In the genomic region with DNA sequence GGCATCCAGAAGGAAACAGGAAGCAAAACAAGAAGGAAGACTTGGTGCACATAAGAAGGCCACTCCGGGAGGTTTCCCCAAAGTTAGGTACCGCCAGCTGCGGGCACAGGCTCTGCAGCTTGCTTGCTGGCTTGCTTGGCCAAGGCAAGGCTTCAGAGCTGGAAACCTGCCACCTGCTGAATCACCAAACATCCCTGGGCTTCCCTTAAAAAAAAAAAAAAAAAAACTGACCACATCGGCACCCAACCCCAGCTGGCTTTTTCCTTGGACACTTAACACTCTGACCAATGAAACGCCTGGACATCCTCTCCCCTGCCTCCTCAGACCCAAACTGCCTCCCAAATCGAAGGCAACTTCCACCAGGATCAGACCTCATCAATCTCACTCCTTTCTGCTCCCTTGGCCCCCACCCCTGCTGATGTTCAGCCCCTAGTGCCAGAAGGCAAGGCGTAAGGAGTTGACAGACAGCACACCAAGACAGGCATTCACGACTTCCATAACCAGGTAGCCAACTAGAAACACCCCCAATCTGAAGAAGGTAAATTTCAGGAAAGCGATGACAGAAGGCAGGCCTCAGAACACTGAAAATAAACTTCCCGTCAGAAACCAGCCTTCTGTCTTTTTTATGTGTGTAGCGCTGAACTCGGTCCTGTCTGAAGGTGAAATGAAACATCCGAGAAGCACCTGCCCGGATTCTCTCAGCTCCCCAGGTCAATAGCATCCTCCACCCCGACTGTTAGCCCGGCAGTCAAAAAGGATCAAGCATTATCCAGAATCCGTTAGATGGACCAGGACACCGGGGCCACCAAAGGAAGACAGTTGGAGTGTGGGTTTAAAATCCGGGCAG, we compare ENCODE assay signal across 7 mouse cellular contexts. TPM values are rescaled to one million over a fixed set of nuclear protein-coding genes. Genes with fewer than 3 reads are reported as not detected.
A peak's percentile ranks its signal among the peaks of the same experiment; 100 is the strongest.
DNase-seq lines count a peak whose midpoint lies in the region; ATAC-seq and TF ChIP-seq lines count a peak whose summit lies in the region.

No protein-coding gene starts in this region.

- DNase-seq in MEL (ENCODE audit: low read depth, low spot score), result no peak
- peak; percentile 91 for DNase-seq in adrenal gland, postnatal 25 days
- peak; percentile 12 for DNase-seq in hindbrain, embryonic 11.5 days (ENCODE audit: low spot score)
- peak; percentile 36 to 65 for DNase-seq in left cerebral cortex, adult 2 months (ENCODE audit: extremely low spot score in 1 of 2, low spot score in 2 of 2)

- peaks cover 0 to 36% of the 10 kb centered on the region in 2 experiments; a peak in 2 of 4 replicates for H3K36me3 ChIP-seq in MEL (ENCODE audit: control insufficient read depth in 1 of 2, insufficient read depth in 2 of 2, low read length in 2 of 2)
- H3K36me3 ChIP-seq in forebrain, embryonic 15.5 days, result no peaks in the 10 kb centered on the region
- H3K36me3 ChIP-seq in hindbrain, embryonic 11.5 days (ENCODE audit: control insufficient read depth, insufficient read depth, low read length), result no peaks in the 10 kb centered on the region
- no peaks in the 10 kb centered on the region for H3K36me3 ChIP-seq in macrophage (ENCODE audit: inconsistent target)
- H3K36me3 ChIP-seq in stomach, embryonic 15.5 days, result no peaks in the 10 kb centered on the region

- H3K4me3 ChIP-seq in MEL (ENCODE audit: control insufficient read depth in 1 of 2, insufficient read depth in 1 of 2, low read depth in 2 of 2, low read length in 2 of 2) (peak overlapping the region; percentile 79 to 91), macrophage (ENCODE audit: inconsistent target) (peak overlapping the region; percentile 46)
- peak overlapping the region; percentile 96 for H3K4me3 ChIP-seq in forebrain, embryonic 15.5 days
- peak overlapping the region; percentile 80 for H3K4me3 ChIP-seq in hindbrain, embryonic 11.5 days (ENCODE audit: low read depth, low read length)
- H3K4me3 ChIP-seq in left cerebral cortex, adult 2 months, result peak overlapping the region; percentile 98
- peak overlapping the region; percentile 88 for H3K4me3 ChIP-seq in stomach, embryonic 15.5 days (replicated peaks)

- ATAC-seq in forebrain, embryonic 15.5 days (replicated peaks), result no peak
- no peak for ATAC-seq in hindbrain, embryonic 11.5 days (ENCODE audit: low FRiP score)
- no peak for ATAC-seq in stomach, embryonic 15.5 days (ENCODE audit: insufficient read depth, low FRiP score, low read depth)

- TF ChIP-seq RAD21 in MEL (IDR thresholded peaks at IDR 0.05; ENCODE audit: low read depth, low read length), result no peak

- H3K27ac ChIP-seq in MEL (ENCODE audit: control insufficient read depth, low read depth, low read length) (no peak overlapping the region), macrophage (no peak overlapping the region)
- H3K27ac ChIP-seq in forebrain, embryonic 15.5 days (replicated peaks), result no peak overlapping the region
- no peak overlapping the region for H3K27ac ChIP-seq in hindbrain, embryonic 11.5 days (ENCODE audit: low read depth, low read length)
- H3K27ac ChIP-seq in left cerebral cortex, adult 2 months, result peak overlapping the region; percentile 99
- H3K27ac ChIP-seq in stomach, embryonic 15.5 days, result no peak overlapping the region

- TF ChIP-seq EP300 in MEL (IDR thresholded peaks at IDR 0.05; ENCODE audit: low read depth in 1 of 2, low read length in 2 of 2), result no peak

- H3K79me2 ChIP-seq in MEL (ENCODE audit: control insufficient read depth, insufficient read depth, low read length, poor library complexity) (peaks cover 48% of the 10 kb centered on the region), macrophage (ENCODE audit: inconsistent target) (peaks cover 54% of the 10 kb centered on the region)

- no peak for TF ChIP-seq CTCF in MEL (IDR thresholded peaks at IDR 0.05 in 2 of 3, conservative IDR thresholded peaks at IDR 0.05 in 1 of 3; ENCODE audit: control insufficient read depth in 1 of 3, insufficient read depth in 1 of 3, low read depth in 2 of 3, low read length in 3 of 3, poor library complexity in 1 of 3, severe bottlenecking in 1 of 3)
- TF ChIP-seq CTCF in left cerebral cortex, adult 2 months (IDR thresholded peaks at IDR 0.05), result no peak

- H3K4me2 ChIP-seq in forebrain, embryonic 15.5 days (replicated peaks), result peak overlapping the region; percentile 89
- H3K4me2 ChIP-seq in hindbrain, embryonic 11.5 days (replicated peaks; ENCODE audit: low read depth, low read length), result peak overlapping the region; percentile 94
- peak overlapping the region; percentile 87 for H3K4me2 ChIP-seq in stomach, embryonic 15.5 days

- H3K9me3 ChIP-seq in MEL (replicated peaks; ENCODE audit: insufficient read depth, low read length), result no peaks in the 10 kb centered on the region
- H3K9me3 ChIP-seq in forebrain, embryonic 15.5 days, result no peaks in the 10 kb centered on the region
- no peaks in the 10 kb centered on the region for H3K9me3 ChIP-seq in hindbrain, embryonic 11.5 days (ENCODE audit: control insufficient read depth, low read length)
- H3K9me3 ChIP-seq in stomach, embryonic 15.5 days, result no peaks in the 10 kb centered on the region

- no peak for TF ChIP-seq POLR2A in MEL (IDR thresholded peaks at IDR 0.05; ENCODE audit: control insufficient read depth in 1 of 2, insufficient read depth in 1 of 2, low read depth in 1 of 2, low read length in 2 of 2, poor library complexity in 1 of 2)

- WGBS in forebrain, embryonic 15.5 days, result 26% methylated on average over 19 of the region's 19 CpGs
- 23% methylated on average over 19 of the region's 19 CpGs for WGBS in hindbrain, embryonic 11.5 days
- WGBS in macrophage (ENCODE audit: missing documents), result 22% methylated on average over 19 of the region's 19 CpGs
- WGBS in stomach, embryonic 15.5 days, result 18% methylated on average over 19 of the region's 19 CpGs

- H3K27me3 ChIP-seq in MEL (ENCODE audit: control insufficient read depth in 1 of 2, insufficient read depth in 2 of 2, low read length in 2 of 2), result no peaks in the 10 kb centered on the region
- no peaks in the 10 kb centered on the region for H3K27me3 ChIP-seq in forebrain, embryonic 15.5 days
- H3K27me3 ChIP-seq in hindbrain, embryonic 11.5 days (ENCODE audit: control insufficient read depth, insufficient read depth, low read length), result no peaks in the 10 kb centered on the region
- H3K27me3 ChIP-seq in stomach, embryonic 15.5 days (replicated peaks), result no peaks in the 10 kb centered on the region

- peak overlapping the region; percentile 15 for H3K9ac ChIP-seq in MEL (ENCODE audit: control insufficient read depth, low read depth, low read length, poor library complexity, severe bottlenecking)
- peak overlapping the region; percentile 75 for H3K9ac ChIP-seq in forebrain, embryonic 15.5 days (replicated peaks)
- H3K9ac ChIP-seq in hindbrain, embryonic 11.5 days (ENCODE audit: low read depth, low read length), result peak overlapping the region; percentile 91
- H3K9ac ChIP-seq in stomach, embryonic 15.5 days, result peak overlapping the region; percentile 80; the same call in 1 of the 2 replicates

- intact Hi-C loops in left cerebral cortex, adult 2 months (cut with DNase I), result loop anchor here (5.0 to 10.0 kb wide), 3 partner anchors 62 to 174 kb away; partner anchors contain the start of gene Minpp1

- H3K4me1 ChIP-seq in MEL (ENCODE audit: control insufficient read depth in 1 of 2, insufficient read depth in 2 of 2, low read length in 2 of 2), result peaks cover 9 to 44% of the 10 kb centered on the region in 2 experiments
- peaks cover 23% of the 10 kb centered on the region for H3K4me1 ChIP-seq in forebrain, embryonic 15.5 days
- 0 out of 2 replicates have a peak, but pooled peaks cover 4% of the 10 kb centered on the region for H3K4me1 ChIP-seq in hindbrain, embryonic 11.5 days (replicated peaks; ENCODE audit: control insufficient read depth, insufficient read depth, low read length)
- peaks cover 18% of the 10 kb centered on the region for H3K4me1 ChIP-seq in stomach, embryonic 15.5 days

TF ChIP-seq in MEL, 35 proteins besides CTCF, POLR2A, EP300 and RAD21:
- TF ChIP-seq ZNF384 (IDR thresholded peaks at IDR 0.05; ENCODE audit: low read depth, low read length) (peak; percentile 35; the same call in 1 of the 2 replicates), NELFE (IDR thresholded peaks at IDR 0.05; ENCODE audit: low read depth, low read length) (no peak), MAX (IDR thresholded peaks at IDR 0.05; ENCODE audit: low read length) (no peak)

RNA-seq across cellular contexts. Expression of gene Sgms1, which starts 2.7 kb away (rescaled TPM):
- total RNA-seq in MEL (2012; rRNA removed), result 16.3 and 16.9 TPM in 2 replicates
- polyA plus RNA-seq in MEL (2012; ENCODE audit: insufficient read depth in 1 of 2, insufficient read length in 2 of 2, low read depth in 1 of 2, low replicate concordance in 2 of 2, missing spikeins in 1 of 2) (10 to 100 TPM in 1 of 2 experiments, not detected in 1; 18.5 TPM), macrophage (2018) (20.0 to 20.8 TPM (median 20.7 TPM) in 3 replicates)
- total RNA-seq in adrenal gland, postnatal 25 days (2021), result 87.0 and 93.2 TPM in 2 replicates
- 14.5 and 15.7 TPM in 2 replicates for polyA plus RNA-seq in forebrain, embryonic 15.5 days (2015; fragmentation: Nextera tagmentation; extraction: Ambion mirVana)
- polyA plus RNA-seq in hindbrain, embryonic 11.5 days (2014; fragmentation: Nextera tagmentation; extraction: Ambion mirVana), result 12.8 and 17.4 TPM in 2 replicates
- 10 to 100 TPM; 58.8 to 59.5 TPM for total RNA-seq in left cerebral cortex, adult 2 months (2021)
- total RNA-seq in macrophage (2018; cell fraction: chromatin; rRNA removed), result 100 to 1,000 TPM in 19 of 26 experiments, 10 to 100 TPM in 7; 65.8 to 794 (median 177) TPM
- total RNA-seq in macrophage (2018; cell fraction: cytosol; rRNA removed), result 100 to 1,000 TPM in 4 of 26 experiments, 10 to 100 TPM in 22; 12.3 to 158 (median 26.9) TPM
- total RNA-seq in macrophage (2018; cell fraction: nucleus; rRNA removed), result 100 to 1,000 TPM in 18 of 26 experiments, 10 to 100 TPM in 8; 34.3 to 509 (median 145) TPM
- polyA plus RNA-seq in stomach, embryonic 15.5 days (2015; fragmentation: Nextera tagmentation; extraction: Ambion mirVana), result 43.0 and 43.3 TPM in 2 replicates

Comparison
In these comparisons a context has a peak if more than half of its experiments do, and no peak if none do; other contexts are left out.
1. H3K4me3 ChIP-seq: peak in every context shown above with its lines; median percentile 98 in left cerebral cortex, adult 2 months; 96 in forebrain, embryonic 15.5 days; 88 in stomach, embryonic 15.5 days; 85 in MEL; 80 in hindbrain, embryonic 11.5 days; 46 in macrophage.
2. H3K9ac ChIP-seq: peak in every context shown above with its lines; median percentile 91 in hindbrain, embryonic 11.5 days; 80 in stomach, embryonic 15.5 days; 75 in forebrain, embryonic 15.5 days; 15 in MEL.